Mouse (Mus musculus) kidney, postnatal 36 days (tissue): ENCODE measurements around the gene St7.

ENCODE experiments used
- DNase-seq, 2 experiments: peaks; one replicate each; pipeline ENCODE4 v3.0.0; 2021 to 2022; ENCODE audit warnings: mixed read lengths in 2 of 2

Gene St7

GRCm38 (mm10) chr6:17912825-17913224, 220.1 kb downstream of the St7 start:
- no peak for DNase-seq

DNA sequence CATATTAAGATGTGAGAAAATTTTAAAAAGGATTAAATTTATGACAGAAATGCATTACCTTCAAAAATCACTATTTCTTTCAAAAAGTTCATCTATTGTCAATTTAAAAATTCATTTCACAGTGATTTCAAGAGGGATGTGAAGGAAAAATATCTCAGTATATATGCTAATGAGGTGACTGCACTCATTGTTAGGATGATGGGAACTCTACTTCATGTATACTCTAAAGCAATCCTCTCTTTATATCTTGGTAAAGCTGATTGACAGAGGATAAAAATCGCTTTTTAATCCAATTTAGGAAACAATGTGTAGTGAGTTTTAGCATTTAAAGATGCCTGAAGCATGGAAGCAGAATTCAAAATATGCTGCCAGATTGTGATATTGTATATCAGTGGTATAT, 220.6 kb downstream of the St7 start:
- DNase-seq = no peak

DNA sequence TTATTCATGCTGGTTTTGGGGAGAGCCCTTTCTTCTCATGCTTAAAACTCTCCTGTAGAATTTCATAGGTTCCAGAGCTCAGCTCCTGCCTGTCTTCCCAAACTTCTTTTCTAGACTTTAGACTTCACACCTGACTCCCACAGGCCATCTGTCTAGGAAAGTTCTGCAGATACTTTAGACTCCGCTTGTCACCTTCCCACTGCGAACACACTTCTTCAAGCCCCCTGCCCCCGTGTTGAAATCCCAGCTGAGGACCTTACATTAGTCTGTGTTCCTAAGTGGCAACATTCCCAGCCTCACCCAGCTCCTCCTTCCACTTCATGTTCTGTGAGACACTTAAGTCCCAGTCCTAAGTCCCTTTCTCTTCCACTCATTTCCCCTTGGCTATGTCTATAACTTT, 221.6 kb downstream of the St7 start:
- DNase-seq = no peak

GRCm38 (mm10) chr6:17917233-17917632, 224.5 kb downstream of the St7 start:
- no peak for DNase-seq

DNA sequence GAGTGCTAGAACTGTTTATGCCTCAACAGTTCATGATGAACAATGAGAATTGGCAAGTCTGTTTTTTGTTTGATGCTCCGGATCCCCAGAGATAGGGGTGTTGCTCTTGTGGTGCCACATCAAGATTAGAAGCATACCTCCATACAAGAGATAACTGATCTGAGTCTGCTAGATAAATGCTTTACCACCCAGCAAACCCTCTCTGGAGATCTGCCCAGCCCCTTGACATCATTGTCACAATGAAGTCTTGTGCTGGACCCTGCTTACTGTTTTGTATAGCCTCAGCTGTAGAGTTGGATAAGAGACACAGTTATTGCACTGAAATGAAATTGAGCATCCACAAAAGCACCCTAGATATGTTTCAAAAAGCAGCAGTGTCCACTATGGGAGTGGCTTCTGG, 229.4 kb downstream of the St7 start:
- DNase-seq = no peak

- DNase-seq = no peak
These were observed 230.2 kb downstream of the St7 start for GRCm38 (mm10) chr6:17922967-17923366.

DNA sequence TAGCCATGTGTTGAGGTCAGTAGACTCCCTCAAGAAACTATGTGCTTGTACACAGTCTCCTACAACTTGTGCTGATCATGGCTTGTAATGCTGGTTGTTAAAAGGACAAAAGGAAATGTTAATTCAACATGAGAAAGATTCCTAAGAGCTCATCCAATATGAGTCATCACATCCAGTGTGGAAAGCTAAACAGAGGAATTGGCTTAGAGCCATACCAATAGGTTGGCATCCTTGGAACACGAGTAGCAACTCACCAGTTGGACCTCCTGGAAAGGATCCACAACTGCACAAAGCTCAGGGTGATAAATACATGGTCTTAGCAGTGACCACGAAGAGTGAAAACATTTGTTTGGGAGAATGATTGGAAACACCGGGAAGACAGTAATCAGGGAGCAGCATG, 230.6 kb downstream of the St7 start:
- DNase-seq = no peak

GRCm38 (mm10) chr6:17923894-17924505, 231.3 kb downstream of the St7 start:
- no peak for DNase-seq

- DNase-seq = peak; percentile 14 to 51
These were observed 232.5 kb downstream of the St7 start for GRCm38 (mm10) chr6:17925267-17925666.

DNA sequence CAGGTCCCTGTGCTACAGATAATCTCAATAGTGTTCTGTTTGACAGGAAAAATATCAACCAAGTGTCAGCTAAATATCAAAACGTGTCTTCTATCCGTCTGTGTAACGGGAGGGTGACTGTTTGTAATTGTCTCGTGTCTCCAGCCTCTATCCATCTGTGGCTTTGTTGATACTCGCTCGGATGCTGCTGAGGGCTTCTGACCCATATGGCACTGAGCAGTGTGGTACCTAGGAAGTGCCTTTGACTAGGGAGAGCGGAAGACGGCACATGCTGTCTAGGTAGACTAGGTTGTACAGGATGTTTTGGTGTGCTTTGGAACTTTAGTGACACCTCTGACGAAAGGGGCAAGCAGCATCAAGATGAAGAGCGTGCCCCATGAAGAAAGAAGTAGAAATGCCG, 235.0 kb downstream of the St7 start:
- DNase-seq = no peak

DNA sequence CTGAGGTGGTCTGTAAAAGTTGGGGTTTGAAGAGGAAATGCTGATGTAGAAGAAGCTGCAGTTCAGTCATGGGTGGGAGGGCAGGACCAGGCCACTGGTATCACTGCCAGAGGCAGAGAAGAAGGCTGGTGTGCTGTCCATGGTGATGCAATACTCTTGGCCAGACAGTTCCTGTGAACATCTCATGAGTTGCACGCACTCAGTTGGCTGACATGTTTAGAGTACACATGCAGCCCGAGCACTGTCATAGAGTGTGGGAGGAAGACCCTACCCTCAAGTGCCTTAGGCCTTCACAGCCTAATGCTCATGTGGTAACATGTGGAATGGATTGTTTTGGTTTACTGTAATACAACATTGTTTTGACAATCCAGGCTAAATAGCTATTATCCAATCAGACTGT, 238.5 kb downstream of the St7 start:
- no peak for DNase-seq

- no peak for DNase-seq
These were observed 239.1 kb downstream of the St7 start for GRCm38 (mm10) chr6:17931835-17932234.

GRCm38 (mm10) chr6:17932806-17933205, 240.1 kb downstream of the St7 start:
- DNase-seq = no peak

DNA sequence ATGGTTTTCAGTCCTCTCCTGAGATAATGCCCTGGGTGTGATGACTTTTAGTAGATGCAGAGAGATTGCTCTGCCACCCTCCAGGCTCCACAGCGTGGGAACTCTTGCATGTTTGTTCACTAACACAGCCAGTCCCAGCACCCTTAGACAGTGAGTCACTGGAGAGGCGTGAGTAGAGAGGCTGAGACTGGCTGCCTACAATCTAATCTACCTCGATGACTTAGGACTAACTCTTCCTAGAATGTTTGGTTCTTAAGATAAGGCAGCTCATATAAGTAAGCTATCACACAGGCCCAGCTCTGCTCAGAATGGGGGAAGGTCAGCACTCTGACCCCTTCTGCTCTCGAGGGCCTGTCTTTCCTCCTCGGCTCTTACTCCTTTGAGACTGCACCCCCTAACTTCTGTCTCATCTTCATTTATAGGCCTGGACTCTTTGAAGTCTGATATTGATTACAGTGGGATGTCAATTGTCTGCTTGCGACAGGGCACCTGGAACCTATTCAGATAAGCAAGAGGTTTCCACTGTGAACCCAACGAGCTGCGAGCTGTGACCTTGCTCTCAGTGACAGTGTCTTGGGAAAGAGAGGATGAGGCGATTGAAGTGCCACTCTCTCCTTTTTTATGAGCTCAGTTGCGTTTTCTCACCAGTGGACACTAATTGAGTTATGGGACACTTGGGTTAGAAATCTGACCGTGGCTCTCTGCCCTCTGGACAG, 246.1 kb downstream of the St7 start:
- DNase-seq = no peak

DNA sequence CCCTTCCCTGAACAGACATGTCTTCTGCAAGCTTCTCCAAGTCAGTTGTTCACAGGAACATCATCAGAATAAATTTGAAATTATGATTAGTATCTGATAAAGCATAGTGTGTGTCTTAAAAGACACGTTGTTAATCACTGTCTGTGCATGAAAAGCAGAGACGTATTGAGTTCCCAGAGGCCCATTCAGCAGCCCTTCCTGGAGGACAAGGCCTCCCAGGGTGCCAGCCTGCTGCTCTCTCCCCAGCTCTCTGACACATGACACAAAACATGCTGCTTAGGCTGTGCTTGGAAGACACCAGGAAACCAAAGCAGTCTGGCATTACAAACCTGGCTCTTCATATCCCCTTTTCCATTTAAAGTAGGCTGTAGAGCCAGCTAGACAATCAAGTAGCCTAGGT, 249.2 kb downstream of the St7 start:
- DNase-seq = no peak

- DNase-seq = peak in 1 of 2 experiments; percentile 11
These were observed 249.6 kb downstream of the St7 start for GRCm38 (mm10) chr6:17942344-17942743.

- DNase-seq = no peak
These were observed 251.3 kb downstream of the St7 start for GRCm38 (mm10) chr6:17943877-17944617.

DNA sequence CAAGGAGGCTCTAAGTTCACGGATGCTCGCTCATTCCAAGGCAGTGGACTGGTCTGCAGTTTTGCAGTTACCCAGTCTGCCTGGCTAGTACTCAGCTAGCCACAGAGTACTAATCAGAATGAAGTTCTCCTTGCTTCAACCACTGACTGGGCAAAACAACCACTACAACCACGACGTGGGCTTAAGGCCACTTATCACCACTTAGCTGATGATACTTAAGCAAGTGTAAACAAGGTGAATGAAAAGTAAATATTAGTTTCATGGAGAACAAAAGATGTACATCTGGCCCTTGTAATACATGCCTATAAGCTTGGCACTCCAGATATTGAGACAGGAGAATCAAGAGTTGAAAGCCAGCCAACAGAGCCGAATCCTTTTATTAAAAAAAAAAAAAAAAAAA, 253.7 kb downstream of the St7 start:
- DNase-seq = no peak

DNA sequence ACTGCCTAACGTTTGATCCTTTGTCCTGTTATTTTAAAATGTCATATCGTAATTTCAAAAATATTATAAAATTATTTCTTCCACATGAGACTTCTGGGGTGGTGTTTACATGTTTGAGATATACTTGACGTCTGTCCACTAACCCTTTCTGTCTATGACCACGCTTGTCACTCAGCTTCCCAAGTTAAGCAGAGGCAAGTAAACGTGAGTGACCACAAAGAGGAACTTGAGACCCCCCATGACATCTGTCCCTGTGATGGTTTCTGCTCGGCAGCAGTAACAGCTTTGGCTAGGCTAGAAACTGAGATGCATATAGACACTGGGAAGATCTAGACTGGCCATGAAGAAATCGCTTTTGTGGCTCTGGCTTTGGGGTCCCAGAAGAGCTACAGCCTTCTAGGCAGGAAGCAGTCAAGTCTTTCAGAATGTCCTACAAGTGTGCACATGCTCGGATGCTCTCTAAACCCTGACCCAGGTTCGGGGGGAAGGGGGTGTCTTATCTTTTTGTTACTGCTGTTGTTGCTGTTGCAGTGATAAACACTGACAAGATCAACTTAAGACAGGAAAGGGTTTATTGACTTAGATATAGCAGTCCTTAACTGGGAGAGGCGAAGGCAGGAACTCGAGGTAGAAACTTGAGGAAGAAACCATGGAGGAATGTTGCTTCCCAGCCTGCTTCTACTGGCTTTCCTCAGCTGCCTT, 254.5 kb downstream of the St7 start:
- DNase-seq = no peak

DNA sequence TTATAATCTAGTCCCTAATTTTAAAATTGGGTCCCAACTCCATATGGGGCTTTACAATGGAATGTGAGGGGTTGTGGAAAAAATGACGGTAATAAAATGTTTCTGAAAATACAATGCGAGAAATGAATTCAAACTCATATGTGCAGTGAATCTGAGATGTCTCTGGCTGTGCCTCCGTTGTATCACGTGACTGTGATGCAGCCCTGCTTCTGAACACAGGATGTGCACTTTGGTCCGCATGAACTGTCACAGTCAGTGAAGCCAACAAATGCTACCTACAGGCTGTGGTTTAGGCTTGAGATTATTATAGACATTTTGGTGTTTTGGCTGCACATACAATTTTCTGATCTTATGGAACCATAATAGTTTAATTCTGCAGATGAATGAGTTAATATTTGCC, 256.4 kb downstream of the St7 start:
- DNase-seq = no peak

- no peak for DNase-seq
These were observed 259.0 kb downstream of the St7 start for GRCm38 (mm10) chr6:17951779-17952178.

- no peak for DNase-seq
These were observed 270.7 kb downstream of the St7 start for GRCm38 (mm10) chr6:17963455-17963854.

GRCm38 (mm10) chr6:17968467-17969144, 275.9 kb downstream of the St7 start:
- no peak for DNase-seq
